Mouse (Mus musculus) subcutaneous adipose tissue, adult 2 months (tissue): ENCODE results near the gene Gm20931. TPM values are rescaled to one million over a fixed set of nuclear protein-coding genes. Genes with fewer than 3 reads are reported as not detected.

ENCODE experiments used
- polyA plus RNA-seq: library from polyadenylated mRNA; depleted of rRNA; stranded (reverse); fragments of >200 nt; gene quantifications from 2 replicates; pipeline ENCODE4 v1.2.3, GENCODE M21; 2012; ENCODE audit warnings: low replicate concordance; rRNA removed

Gene Gm20931
- not detected in 2 replicates for polyA plus RNA-seq

DNA sequence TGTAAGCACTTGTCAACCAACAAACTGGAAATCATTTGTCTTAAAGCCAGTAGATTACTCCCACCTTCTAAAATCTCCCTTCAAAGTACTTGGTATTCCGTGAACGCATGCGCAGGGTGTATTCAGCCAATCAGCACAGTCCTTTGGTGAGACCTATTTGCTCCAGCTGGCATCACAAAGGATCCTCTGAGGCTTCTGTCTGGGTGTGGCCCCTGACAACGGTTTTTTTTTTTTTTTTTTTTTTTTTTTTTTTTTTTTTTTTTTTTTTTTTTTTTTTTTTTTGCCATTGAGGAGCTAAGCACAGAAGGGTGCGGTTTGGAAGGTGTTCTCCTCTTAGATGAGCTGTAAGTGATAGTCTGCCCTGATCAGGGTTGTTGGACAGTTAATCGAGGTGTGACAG is at the start of gene Gm20931:
Gene Gm20931 (plus strand): TSS at position 301 of the 400 bp plus-strand sequence.

